Mouse (Mus musculus): ENCODE data around the gene Acvr2b. TPM values are rescaled to one million over a fixed set of nuclear protein-coding genes. Genes with fewer than 3 reads are reported as not detected.

Acvr2b gene
- polyA plus RNA-seq, 1 experiment from 2014 or later = 49.3 TPM

Other genes with a start within 250 kb of the Acvr2b start
- 2.2 and 3.9 TPM in 2 replicates for gene Acaa1b, start 245.0 kb upstream of the Acvr2b start, polyA plus RNA-seq (2014; fragmentation: Nextera tagmentation; extraction: Ambion mirVana)
- not detected in 2 replicates for gene Gm47289, start 243.0 kb upstream of the Acvr2b start, polyA plus RNA-seq (2014; fragmentation: Nextera tagmentation; extraction: Ambion mirVana)
- not detected in 2 replicates for gene Slc22a13, start 193.0 kb upstream of the Acvr2b start, polyA plus RNA-seq (2014; fragmentation: Nextera tagmentation; extraction: Ambion mirVana)
- 16.1 and 16.3 TPM in 2 replicates for gene Oxsr1, start 79.7 kb upstream of the Acvr2b start, polyA plus RNA-seq (2014; fragmentation: Nextera tagmentation; extraction: Ambion mirVana)
- 94.0 and 101 TPM in 2 replicates for gene Acaa1a, start 62.4 kb upstream of the Acvr2b start, polyA plus RNA-seq (2014; fragmentation: Nextera tagmentation; extraction: Ambion mirVana)
- 7.1 and 8.0 TPM in 2 replicates for gene Myd88, start 60.7 kb upstream of the Acvr2b start, polyA plus RNA-seq (2014; fragmentation: Nextera tagmentation; extraction: Ambion mirVana)
- gene Xylb, start 44.7 kb upstream of the Acvr2b start, polyA plus RNA-seq (2014; fragmentation: Nextera tagmentation; extraction: Ambion mirVana) = 3.8 and 4.8 TPM in 2 replicates
- not detected in 2 replicates for gene Slc22a14, start 36.6 kb upstream of the Acvr2b start, polyA plus RNA-seq (2014; fragmentation: Nextera tagmentation; extraction: Ambion mirVana)
- gene Exog, start 42.8 kb downstream of the Acvr2b start, polyA plus RNA-seq (2014; fragmentation: Nextera tagmentation; extraction: Ambion mirVana) = 52.7 and 56.7 TPM in 2 replicates
- 0.12 and 0.20 TPM in 2 replicates for gene Scn5a, start 176.9 kb downstream of the Acvr2b start, polyA plus RNA-seq (2014; fragmentation: Nextera tagmentation; extraction: Ambion mirVana)